Mouse (Mus musculus) kidney, postnatal 0 days (tissue): ENCODE measurements around the gene Gm17428. TPM values are rescaled to one million over a fixed set of nuclear protein-coding genes. Genes with fewer than 3 reads are reported as not detected.
"Not testable (repeated sequence)": the region's sequence is repeated elsewhere in the genome, so short reads cannot be mapped to it uniquely, and the experiment has no call there.

Experiments used
- ATAC-seq: fragments of 200-750 bp; cut with Nextera tagmentation; replicated peaks from 2 replicates; pipeline ENCODE4 v1.8.0; 2017; ENCODE audit warnings: low read depth, moderate number of reproducible peaks, moderate TSS enrichment, moderate library complexity; ENCODE audit not compliant: low FRiP score
- DNase-seq: peaks from one replicate; pipeline ENCODE4 v3.0.0-alpha.2; 2016; ENCODE audit warnings: low spot score
- H3K27ac ChIP-seq: fragments of 300-500 bp; sonication (generic); 2 replicates; pipeline ENCODE4 v1.5.1; 2014; ENCODE audit warnings: mild to moderate bottlenecking
- H3K27me3 ChIP-seq: fragments of 300-500 bp; sonication (generic); 2 replicates; pipeline ENCODE4 v1.6.1; 2014; ENCODE audit warnings: low read length, mixed read lengths; ENCODE audit not compliant: insufficient read depth
- H3K36me3 ChIP-seq: fragments of 300-500 bp; sonication (generic); 2 replicates; pipeline ENCODE4 v1.6.1; 2014; ENCODE audit warnings: low read length, mixed read lengths; ENCODE audit not compliant: insufficient read depth
- H3K4me1 ChIP-seq: fragments of 300-500 bp; sonication (generic); replicated peaks from 2 replicates; pipeline ENCODE4 v1.6.1; 2014; ENCODE audit warnings: antibody characterized with exemption, low read length, mixed read lengths; ENCODE audit not compliant: insufficient read depth
- H3K4me2 ChIP-seq: fragments of 300-500 bp; sonication (generic); 2 replicates; pipeline ENCODE4 v1.6.1; 2014; ENCODE audit warnings: mild to moderate bottlenecking, low read length, moderate library complexity, mixed read lengths
- H3K4me3 ChIP-seq: fragments of 300-500 bp; sonication (generic); replicated peaks from 2 replicates; pipeline ENCODE4 v1.5.1; 2014; ENCODE audit warnings: low read depth, low read length
- H3K9ac ChIP-seq: fragments of 300-500 bp; sonication (generic); 2 replicates; pipeline ENCODE4 v1.6.1; 2014; ENCODE audit warnings: low read depth, low read length
- H3K9me3 ChIP-seq: fragments of 300-500 bp; sonication (generic); replicated peaks from 2 replicates; pipeline ENCODE4 v1.6.1; 2016; ENCODE audit warnings: low read length, inconsistent platforms, mixed read lengths
- CTCF ChIP-seq: IDR thresholded peaks from 2 replicates; pipeline ENCODE4 v1.5.1; 2016; ENCODE audit warnings: antibody characterized with exemption, low read depth, mild to moderate bottlenecking, moderate library complexity
- WGBS: fragments of 180-500 bp; shearing (Covaris S2); extraction: QIAGEN DNeasy Blood & Tissue Kit; methylation state at CpG from one replicate; pipeline ENCODE4 v1.1.7; 2014; 5-methylcytosine and 5-hydroxymethylcytosine counted together
- polyA plus RNA-seq: library from polyadenylated mRNA; unstranded; fragments of >200 nt; fragmentation: Nextera tagmentation; extraction: Ambion mirVana; gene quantifications from 2 replicates; pipeline ENCODE4 v1.2.1, GENCODE M21; 2015

Gm17428 gene
- polyA plus RNA-seq, 1 experiment from 2014 or later = not detected

GRCm38 (mm10) chr14:54965044-54965443, 11.7 kb upstream of the Gm17428 start:
- Histone ChIP-seq H3K27ac (no peak overlapping the region), H3K27me3 (no peaks in the 10 kb centered on the region), H3K4me2 (no peak overlapping the region), H3K36me3 (no peaks in the 10 kb centered on the region), H3K9me3 (no peaks in the 10 kb centered on the region), H3K4me3 (no peak overlapping the region), H3K4me1 (no peaks in the 10 kb centered on the region), H3K9ac (no peak overlapping the region)
- no peak for TF ChIP-seq CTCF
- ATAC-seq = no peak
- 73% methylated on average over 15 of the region's 15 CpGs for WGBS
- no peak for DNase-seq

DNA sequence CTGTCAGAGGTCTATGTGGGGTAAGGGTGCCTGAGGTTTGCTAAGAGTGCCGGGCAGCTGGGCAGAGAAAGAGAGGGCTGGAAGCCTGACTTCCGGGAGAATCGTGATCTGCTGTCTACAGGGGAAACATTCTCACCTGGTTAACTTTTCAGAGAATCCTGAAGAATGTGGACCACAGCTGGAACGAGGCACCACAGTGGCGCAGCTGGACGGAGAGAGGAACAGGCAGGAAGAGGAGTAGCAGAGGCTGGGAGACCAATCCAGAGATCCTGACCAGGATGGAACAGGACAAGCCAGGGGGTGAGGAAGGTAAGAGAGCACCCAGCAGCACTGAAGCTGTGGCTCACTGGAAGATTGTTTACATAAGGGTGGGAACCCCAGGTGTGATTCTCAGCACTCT, 11.1 kb upstream of the Gm17428 start:
- H3K36me3 ChIP-seq = no peaks in the 10 kb centered on the region
- no peaks in the 10 kb centered on the region for H3K27me3 ChIP-seq
- ATAC-seq (no peak), DNase-seq (no peak)
- H3K4me1 ChIP-seq = no peaks in the 10 kb centered on the region
- H3K9me3 ChIP-seq = no peaks in the 10 kb centered on the region
- no peak overlapping the region for H3K9ac ChIP-seq
- no peak for TF ChIP-seq CTCF
- H3K4me3 ChIP-seq = no peak overlapping the region
- 72% methylated on average over 6 of the region's 6 CpGs for WGBS
- no peak overlapping the region for H3K27ac ChIP-seq
- no peak overlapping the region for H3K4me2 ChIP-seq

DNA sequence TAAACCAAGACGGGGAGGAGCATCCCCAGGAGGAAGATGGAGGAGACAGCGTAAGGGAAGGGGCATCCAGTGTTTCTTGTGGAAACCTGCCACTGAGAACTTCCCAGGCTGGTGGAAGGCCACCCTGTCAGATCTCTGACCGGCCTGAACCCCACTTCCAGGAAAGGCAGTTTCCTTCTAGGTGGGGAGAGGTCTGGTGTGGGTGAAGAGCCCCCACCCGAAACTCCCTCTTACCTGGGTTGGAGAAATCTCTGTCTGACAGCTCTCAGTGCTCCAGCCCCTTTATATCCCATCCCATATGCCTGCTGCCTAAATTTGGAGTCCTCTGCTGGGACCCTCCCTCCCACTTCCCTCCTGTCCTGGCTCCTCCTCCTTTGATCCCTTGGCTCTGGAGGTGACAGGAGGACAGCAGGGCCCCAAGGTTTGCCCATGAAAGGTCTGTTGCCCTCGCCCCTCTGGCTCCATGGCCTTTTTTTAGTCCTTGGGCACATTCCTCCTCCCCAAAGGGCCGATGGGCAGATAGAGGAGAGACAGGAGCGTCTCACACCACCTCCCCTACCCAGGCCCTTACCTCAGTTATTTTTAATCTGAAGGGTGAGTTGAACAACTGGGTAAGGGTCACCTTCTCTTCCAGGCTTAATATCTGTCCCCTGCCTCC, 10.3 kb upstream of the Gm17428 start, which contains the start of gene Myh6:
Gene Myh6 (minus strand): TSS at position 608 of the 658 bp plus-strand sequence.
- H3K4me2 ChIP-seq = no peak within 1 kb of the TSS
- WGBS = 70% methylated on average over 7 of the region's 7 CpGs
- H3K27me3 ChIP-seq = no peaks in the 10 kb centered on the region
- TF ChIP-seq CTCF = no peak
- no peaks in the 10 kb centered on the region for H3K4me1 ChIP-seq
- H3K4me3 ChIP-seq = no peak within 1 kb of the TSS
- no peaks in the 10 kb centered on the region for H3K9me3 ChIP-seq
- H3K27ac ChIP-seq = no peak within 1 kb of the TSS
- H3K9ac ChIP-seq = no peak within 1 kb of the TSS
- no peaks in the 10 kb centered on the region for H3K36me3 ChIP-seq
- ATAC-seq (no peak), DNase-seq (no peak)

DNA sequence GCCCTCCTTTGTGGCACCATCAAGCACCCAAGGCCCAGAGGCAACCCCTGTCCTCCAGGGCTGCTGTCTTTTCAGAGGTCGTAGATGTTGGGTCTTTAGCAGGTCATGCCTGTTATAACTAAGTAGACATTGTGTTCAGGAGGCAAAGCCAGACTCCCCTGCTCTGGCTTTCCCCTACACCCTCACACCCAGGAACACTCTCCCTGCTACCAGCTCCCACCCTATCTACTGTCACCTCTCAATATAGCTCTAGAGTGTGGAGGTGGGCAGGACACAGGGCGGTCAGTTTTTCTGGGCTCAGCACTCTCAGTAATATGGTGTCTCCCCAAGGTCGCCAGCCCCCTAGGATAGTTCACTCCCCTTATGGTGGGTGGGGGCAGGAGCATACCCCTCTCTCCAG, 8.9 kb upstream of the Gm17428 start:
- Histone ChIP-seq H3K4me2 (no peak overlapping the region), H3K27me3 (no peaks in the 10 kb centered on the region), H3K9me3 (no peaks in the 10 kb centered on the region), H3K36me3 (no peaks in the 10 kb centered on the region), H3K4me1 (no peaks in the 10 kb centered on the region), H3K9ac (no peak overlapping the region), H3K4me3 (no peak overlapping the region), H3K27ac (no peak overlapping the region)
- WGBS = 91% methylated on average over 3 of the region's 3 CpGs
- ATAC-seq (no peak), DNase-seq (no peak)
- TF ChIP-seq CTCF = no peak

- Histone ChIP-seq H3K9ac (no peak overlapping the region), H3K27ac (no peak overlapping the region), H3K36me3 (no peaks in the 10 kb centered on the region), H3K4me1 (no peaks in the 10 kb centered on the region), H3K9me3 (no peaks in the 10 kb centered on the region), H3K27me3 (no peaks in the 10 kb centered on the region), H3K4me2 (no peak overlapping the region), H3K4me3 (no peak overlapping the region)
- DNase-seq (no peak), ATAC-seq (no peak)
- no peak for TF ChIP-seq CTCF
These were observed 8.4 kb upstream of the Gm17428 start for GRCm38 (mm10) chr14:54968344-54968743.

DNA sequence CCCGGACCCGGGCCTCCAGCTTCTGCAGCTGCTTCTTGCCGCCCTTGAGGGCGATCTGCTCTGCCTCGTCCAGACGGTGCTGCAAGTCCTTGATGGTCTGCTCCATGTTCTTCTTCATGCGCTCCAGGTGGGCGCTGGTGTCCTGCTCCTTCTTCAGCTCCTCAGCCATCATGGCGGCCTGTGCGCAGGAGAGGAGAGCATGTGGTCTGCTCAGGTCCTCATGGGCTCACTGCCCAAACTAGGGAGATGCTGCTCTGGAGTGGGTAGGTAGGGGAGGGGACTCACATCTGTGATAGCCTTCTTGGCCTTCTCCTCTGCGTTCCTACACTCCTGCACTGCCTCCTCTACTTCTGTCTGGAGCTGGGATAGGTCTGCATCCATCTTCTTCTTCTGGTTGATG, 3.9 kb upstream of the Gm17428 start:
- H3K27ac ChIP-seq, DNase-seq, H3K4me1 ChIP-seq, H3K27me3 ChIP-seq, H3K4me2 ChIP-seq, H3K36me3 ChIP-seq, H3K9me3 ChIP-seq, H3K9ac ChIP-seq, ATAC-seq, H3K4me3 ChIP-seq: not testable (repeated sequence)
- 94% methylated on average over 8 of the region's 11 CpGs for WGBS

DNA sequence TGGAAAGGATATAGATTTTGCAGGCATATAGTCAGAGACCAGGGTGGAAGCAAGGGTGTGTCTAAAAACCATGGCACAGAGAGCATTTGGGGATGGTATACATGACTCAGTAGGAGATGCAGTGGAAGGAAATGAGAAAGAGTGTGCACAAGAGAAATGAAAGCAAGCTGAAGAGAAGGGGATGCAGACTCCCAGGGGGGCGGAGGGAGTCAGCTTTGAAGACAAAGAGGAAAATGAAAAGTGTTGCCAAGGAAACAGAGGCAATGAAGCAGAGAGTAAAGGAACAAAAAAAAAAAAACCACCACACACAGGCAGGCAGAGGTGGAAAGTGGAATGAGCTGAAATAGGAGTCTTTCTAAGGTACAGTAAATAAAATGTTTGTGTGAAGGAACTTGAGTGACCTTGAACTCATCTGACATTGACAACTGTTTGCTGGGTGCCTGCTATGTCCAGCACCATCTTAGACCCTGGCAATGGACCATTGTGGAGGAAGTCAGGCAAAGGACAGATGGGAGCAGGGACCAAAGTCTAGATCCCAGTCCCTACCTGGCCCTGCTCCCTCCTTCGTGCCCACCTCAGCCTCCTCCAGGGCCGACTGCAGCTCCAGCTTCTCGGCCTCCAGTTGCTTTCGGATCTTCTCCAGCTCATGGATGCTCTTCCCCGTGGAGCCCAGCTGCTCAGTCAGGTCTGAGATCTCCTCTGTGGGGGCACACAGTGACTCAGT, 2.5 kb upstream of the Gm17428 start:
- H3K9me3 ChIP-seq = no peaks in the 10 kb centered on the region
- ATAC-seq (no peak), DNase-seq (no peak)
- H3K4me1 ChIP-seq = no peaks in the 10 kb centered on the region
- H3K4me2 ChIP-seq = no peak overlapping the region
- no peaks in the 10 kb centered on the region for H3K36me3 ChIP-seq
- TF ChIP-seq CTCF = no peak
- H3K27me3 ChIP-seq = no peaks in the 10 kb centered on the region
- H3K9ac ChIP-seq = no peak overlapping the region
- H3K4me3 ChIP-seq = no peak overlapping the region
- 73% methylated on average over 6 of the region's 6 CpGs for WGBS
- no peak overlapping the region for H3K27ac ChIP-seq
